Mouse (Mus musculus) granulocyte monocyte progenitor cell, adult 5-6 weeks (primary cell): ENCODE measurements around the gene Prkcz. TPM values are rescaled to one million over a fixed set of nuclear protein-coding genes. Genes with fewer than 3 reads are reported as not detected.

Experiments
- ATAC-seq: replicated peaks from 2 replicates; pipeline ENCODE4 v1.8.0; 2016; ENCODE audit warnings: mild to moderate bottlenecking, moderate TSS enrichment, inconsistent platforms; ENCODE audit not compliant: poor library complexity, severe bottlenecking
- total RNA-seq, 2 experiments: library from RNA; stranded (forward) in 1 of 2; stranded (reverse) in 1 of 2; fragments of 200-712, 200-1000 nt in 1 of 2; fragments of >200 nt in 1 of 2; fragmentation: Nextera tagmentation in 1 of 2; gene quantifications; 2 replicates each; pipeline ENCODE4 v1.2.3; 2014 to 2017

The Prkcz gene
- total RNA-seq, 2 experiments from 2014 or later = not detected

GRCm38 (mm10) chr4:155223594-155224528 lies 137.3 kb downstream of the Prkcz start:
- no peak for ATAC-seq

- peak; percentile 76 for ATAC-seq
Measured at GRCm38 (mm10) chr4:155222841-155223593, 138.1 kb downstream of the Prkcz start.

GRCm38 (mm10) chr4:155222552-155222840 lies 138.7 kb downstream of the Prkcz start, which contains the start of gene Ski:
Gene Ski, minus strand, starts transcription at chr4:155222592.
- ATAC-seq = no peak

- ATAC-seq = 0 out of 2 replicates have a peak, but pooled peaks have one; percentile 1
Measured at GRCm38 (mm10) chr4:155221599-155222551, 139.3 kb downstream of the Prkcz start.

- no peak for ATAC-seq
Measured at GRCm38 (mm10) chr4:155221106-155221505, 140.1 kb downstream of the Prkcz start.

- ATAC-seq = no peak
Measured at GRCm38 (mm10) chr4:155220213-155221100, 140.7 kb downstream of the Prkcz start.

- no peak for ATAC-seq
Measured at GRCm38 (mm10) chr4:155219271-155220212, 141.6 kb downstream of the Prkcz start.

GRCm38 (mm10) chr4:155218104-155218732 lies 142.9 kb downstream of the Prkcz start:
- ATAC-seq = no peak

GRCm38 (mm10) chr4:155217241-155218103 lies 143.7 kb downstream of the Prkcz start:
- peak; percentile 70 for ATAC-seq

GRCm38 (mm10) chr4:155215773-155216630 lies 145.2 kb downstream of the Prkcz start:
- ATAC-seq = no peak

GRCm38 (mm10) chr4:155215203-155215602 lies 146.0 kb downstream of the Prkcz start:
- no peak for ATAC-seq

- no peak for ATAC-seq
Measured at GRCm38 (mm10) chr4:155214793-155215192, 146.4 kb downstream of the Prkcz start.

GRCm38 (mm10) chr4:155214188-155214587 lies 147.0 kb downstream of the Prkcz start:
- ATAC-seq = no peak

- no peak for ATAC-seq
Measured at GRCm38 (mm10) chr4:155213752-155214054, 147.5 kb downstream of the Prkcz start.

GRCm38 (mm10) chr4:155213052-155213751 lies 148.0 kb downstream of the Prkcz start:
- no peak for ATAC-seq
